Mouse (Mus musculus) heart, postnatal 0 days (tissue): ENCODE measurements at regions not wholly inside any gene's neighbourhood (a gene's known extent, or its start where the extent isn't known, plus 50 kb on each side); places are given as distances from the start of the nearest gene placed in this dataset.

ENCODE experiments used
- CTCF ChIP-seq: IDR thresholded peaks from 2 replicates; pipeline ENCODE4 v1.5.1; 2016; ENCODE audit warnings: antibody characterized with exemption, control low read depth, low read depth
- EP300 ChIP-seq: IDR thresholded peaks from 2 replicates; pipeline ENCODE4 v1.6.1; 2016; ENCODE audit warnings: antibody characterized with exemption, low read depth

DNA sequence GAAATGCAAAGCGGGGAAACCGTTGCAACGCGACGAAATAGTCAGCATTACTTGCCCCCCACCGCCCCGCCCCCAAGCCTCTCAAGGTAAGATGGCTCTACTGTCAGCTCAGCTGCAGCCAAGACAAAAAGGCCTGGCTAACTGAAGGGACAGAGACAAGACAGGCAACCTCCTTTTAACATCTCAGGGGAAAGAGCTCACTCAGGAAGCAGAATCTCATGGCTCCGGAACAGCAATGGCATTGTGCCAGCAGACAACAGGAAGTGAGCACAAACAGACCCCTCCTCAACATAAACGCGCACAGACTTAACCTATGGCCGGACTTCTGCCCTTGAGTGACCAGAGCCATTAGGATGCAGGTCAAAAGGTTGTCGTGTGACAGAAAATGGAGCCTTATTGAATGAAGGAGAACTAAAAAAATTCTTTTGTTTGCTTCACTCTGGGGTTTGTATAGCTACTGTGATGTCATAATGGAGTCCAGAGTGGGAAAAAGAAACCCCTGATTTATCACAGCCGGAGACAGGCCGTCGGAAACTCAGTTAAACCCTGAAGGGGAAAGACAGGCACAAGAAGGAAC, 241.0 kb downstream of the Ndfip2 start:
- no peak for TF ChIP-seq EP300
- TF ChIP-seq CTCF, result no peak
